Mouse (Mus musculus) liver, adult 2 months (tissue): ENCODE results near the gene G6pc.

Source experiments
- CTCF ChIP-seq: fragments of 200-500 bp; IDR thresholded peaks from 2 replicates; pipeline ENCODE4 v1.5.1; 2011; ENCODE audit warnings: low read depth, low read length, control low read depth
- POLR2A ChIP-seq: fragments of 200-500 bp; IDR thresholded peaks from 2 replicates; pipeline ENCODE4 v1.6.1; 2011; ENCODE audit warnings: low read length, control low read depth; ENCODE audit not compliant: insufficient read depth; ENCODE audit errors: extremely low read depth

- TF ChIP-seq CTCF = no peak
- TF ChIP-seq POLR2A = no peak
Measured at GRCm38 (mm10) chr11:101334516-101334915, 32.8 kb upstream of the G6pc start.
